In genomic region chr11:69257072-69257471, GRCm38 (mm10) we compare ENCODE assay signal across 28 mouse cellular contexts. TPM values are rescaled to one million over a fixed set of nuclear protein-coding genes. Genes with fewer than 3 reads are reported as not detected.
DNase-seq lines count a peak whose midpoint lies in the region; ATAC-seq and TF ChIP-seq lines count a peak whose summit lies in the region.
"Had no signal": no experiment of that assay in that cellular context is flagged by ENCODE, and none has a peak within 500 bp of the region (broad histone marks: within the 10 kb centered on the region; RNA-seq: fewer than 3 reads in every experiment).

No protein-coding gene starts in this region.

- TF ChIP-seq CTCF in layer of hippocampus, adult 2 months (conservative IDR thresholded peaks at IDR 0.05): no peak
- no peak for TF ChIP-seq CTCF in C2C12 (IDR thresholded peaks at IDR 0.05; ENCODE audit: control insufficient read depth, insufficient read depth, insufficient read length)
- TF ChIP-seq CTCF in embryonic fibroblast, embryonic 13.5 days (IDR thresholded peaks at IDR 0.05; ENCODE audit: borderline replicate concordance, insufficient read depth, low read length): no peak

- H3K9ac ChIP-seq in embryonic facial prominence, embryonic 12.5 days: no peak overlapping the region
- H3K9ac ChIP-seq: forebrain, postnatal 0 days; heart, embryonic 13.5 days; limb, embryonic 15.5 days; liver, embryonic 14.5 days; neural tube, embryonic 15.5 days; stomach, embryonic 15.5 days had no signal

- 0 out of 2 replicates have a peak, but pooled peaks have one; percentile 7 for ATAC-seq in embryonic facial prominence, embryonic 12.5 days (ENCODE audit: insufficient number of reproducible peaks, insufficient read depth, low FRiP score, low TSS enrichment)
- ATAC-seq: intestine, postnatal 0 days; Patski had no signal

- TF ChIP-seq POLR2A in embryonic fibroblast, embryonic 13.5 days (IDR thresholded peaks at IDR 0.05; ENCODE audit: low read depth, low read length): no peak

- WGBS in embryonic facial prominence, embryonic 12.5 days: 64% methylated on average over 2 of the region's 2 CpGs
- 66% methylated on average over 2 of the region's 2 CpGs for WGBS in embryonic facial prominence, embryonic 10.5 days

- H3K79me3 ChIP-seq in C2C12 (ENCODE audit: low read depth): no peaks in the 10 kb centered on the region

- H3K36me3 ChIP-seq in embryonic facial prominence, embryonic 12.5 days: no peaks in the 10 kb centered on the region
- no peaks in the 10 kb centered on the region for H3K36me3 ChIP-seq in embryonic facial prominence, embryonic 10.5 days (replicated peaks)
- H3K36me3 ChIP-seq in C2C12 (ENCODE audit: control insufficient read depth, insufficient read depth): no peaks in the 10 kb centered on the region
- H3K36me3 ChIP-seq: forebrain, embryonic 10.5 days; heart, embryonic 13.5 days; hindbrain, embryonic 10.5 days; limb, embryonic 10.5 days; limb, embryonic 15.5 days; neural tube, embryonic 15.5 days; stomach, embryonic 15.5 days had no signal

- no peak for DNase-seq in embryonic facial prominence, embryonic 10.5 days (ENCODE audit: low spot score)
- DNase-seq in layer of hippocampus, adult 2 months (ENCODE audit: low spot score in 2 of 2): no peak
- DNase-seq in layer of hippocampus, adult 11-12 months (ENCODE audit: low spot score): no peak
- no peak for DNase-seq in embryo, embryonic 11 days
- DNase-seq: adrenal gland, postnatal 10 days; cerebellum, adult 11 months; cerebellum, postnatal 36 days; lung, adult 2 months; right cerebral cortex, postnatal 25 days had no signal

- no peak overlapping the region for H3K4me3 ChIP-seq in embryonic facial prominence, embryonic 12.5 days
- no peak overlapping the region for H3K4me3 ChIP-seq in embryonic facial prominence, embryonic 10.5 days
- no peak overlapping the region for H3K4me3 ChIP-seq in layer of hippocampus, adult 2 months
- H3K4me3 ChIP-seq in C2C12 (ENCODE audit: insufficient read depth, poor library complexity, severe bottlenecking): no peak overlapping the region
- H3K4me3 ChIP-seq in embryonic fibroblast, embryonic 13.5 days (ENCODE audit: insufficient read depth, low read length): no peak overlapping the region
- H3K4me3 ChIP-seq: forebrain, embryonic 10.5 days; heart, embryonic 13.5 days; hindbrain, embryonic 10.5 days; limb, embryonic 10.5 days; limb, embryonic 15.5 days; neural tube, embryonic 15.5 days; stomach, embryonic 15.5 days had no signal

- H3K4me2 ChIP-seq in embryonic facial prominence, embryonic 12.5 days (replicated peaks): no peak overlapping the region
- H3K4me2 ChIP-seq: heart, embryonic 13.5 days; limb, embryonic 15.5 days; neural tube, embryonic 15.5 days; stomach, embryonic 15.5 days had no signal

- H3K27ac ChIP-seq in embryonic facial prominence, embryonic 12.5 days: peak overlapping the region; percentile 12; the same call in 1 of the 2 replicates
- no peak overlapping the region for H3K27ac ChIP-seq in embryonic facial prominence, embryonic 10.5 days (replicated peaks)
- peak overlapping the region; percentile 14; the same call in 1 of the 2 replicates for H3K27ac ChIP-seq in layer of hippocampus, adult 2 months
- H3K27ac ChIP-seq in embryonic fibroblast, embryonic 13.5 days (ENCODE audit: insufficient read depth, low read length): peak overlapping the region; percentile 71
- H3K27ac ChIP-seq: forebrain, embryonic 10.5 days; heart, embryonic 13.5 days; hindbrain, embryonic 10.5 days; limb, embryonic 10.5 days; limb, embryonic 15.5 days; liver, embryonic 14.5 days; macrophage; neural tube, embryonic 15.5 days; stomach, embryonic 15.5 days had no signal

- H3K79me2 ChIP-seq in C2C12 (ENCODE audit: control insufficient read depth, insufficient read depth): no peaks in the 10 kb centered on the region

- no peaks in the 10 kb centered on the region for H3K27me3 ChIP-seq in embryonic facial prominence, embryonic 12.5 days
- H3K27me3 ChIP-seq in embryonic facial prominence, embryonic 10.5 days (replicated peaks; ENCODE audit: low read depth, poor library complexity, severe bottlenecking): no peaks in the 10 kb centered on the region
- H3K27me3 ChIP-seq in C2C12 (ENCODE audit: control insufficient read depth, insufficient read depth, insufficient read length): no peaks in the 10 kb centered on the region
- H3K27me3 ChIP-seq: limb, embryonic 15.5 days; neural tube, embryonic 15.5 days; Patski; stomach, embryonic 15.5 days had no signal

- no peaks in the 10 kb centered on the region for H3K9me3 ChIP-seq in embryonic facial prominence, embryonic 12.5 days
- H3K9me3 ChIP-seq in embryonic facial prominence, embryonic 10.5 days: no peaks in the 10 kb centered on the region
- H3K9me3 ChIP-seq: forebrain, embryonic 10.5 days; heart, embryonic 13.5 days; hindbrain, embryonic 10.5 days; limb, embryonic 10.5 days; limb, embryonic 15.5 days; neural tube, embryonic 15.5 days; stomach, embryonic 15.5 days had no signal

- no peak overlapping the region for H3ac ChIP-seq in C2C12 (ENCODE audit: control insufficient read depth, insufficient read length, low read depth)

- peaks cover 3% of the 10 kb centered on the region; the same call in 1 of the 2 replicates for H3K4me1 ChIP-seq in embryonic facial prominence, embryonic 12.5 days
- peaks cover 14% of the 10 kb centered on the region for H3K4me1 ChIP-seq in embryonic facial prominence, embryonic 10.5 days
- peaks cover 26% of the 10 kb centered on the region for H3K4me1 ChIP-seq in embryonic fibroblast, embryonic 13.5 days (ENCODE audit: control insufficient read depth, insufficient read depth, low read length)
- H3K4me1 ChIP-seq: neural tube, embryonic 15.5 days had no signal

TF ChIP-seq in C2C12, 6 proteins besides CTCF, POLR2A, EP300 and RAD21:
- TF ChIP-seq MYOD1 (IDR thresholded peaks at IDR 0.05; ENCODE audit: control insufficient read depth, insufficient read length, low read depth): peak; percentile 56
- TF ChIP-seq CEBPB (IDR thresholded peaks at IDR 0.05; ENCODE audit: low read depth): no peak
- no peak for TF ChIP-seq USF1 (IDR thresholded peaks at IDR 0.05; ENCODE audit: low read depth)
- no peak for TF ChIP-seq MAX (IDR thresholded peaks at IDR 0.05)

RNA-seq across cellular contexts. Expression of gene Gucy2e, which starts 20.2 kb away (rescaled TPM):
- 0.10 and 0.17 TPM in 2 replicates for polyA plus RNA-seq in embryonic facial prominence, embryonic 12.5 days (2016; fragmentation: Nextera tagmentation; extraction: Ambion mirVana)
- not detected in 2 replicates for polyA plus RNA-seq in embryonic facial prominence, embryonic 10.5 days (2016; fragmentation: Nextera tagmentation; extraction: Ambion mirVana)
- total RNA-seq in layer of hippocampus, adult 2 months (2021): 1 to 10 TPM; 2.1 to 2.3 TPM
- polyA plus RNA-seq in C2C12 (2012; fragmentation: generic; extraction: Trizol): not detected
- 0.12 TPM in 1 of 2 replicates, not detected in the other for polyA plus RNA-seq in embryonic fibroblast, embryonic 13.5 days (2011; ENCODE audit: insufficient read length, low read depth, missing spikeins)
- total RNA-seq: adrenal gland, postnatal 10 days; gastrocnemius, adult 8-10 months; gastrocnemius, postnatal 4 days; megakaryocyte-erythroid progenitor cell, adult 5-6 weeks; MEL had no signal
- polyA plus RNA-seq: limb, embryonic 10.5 days; liver, embryonic 14.5 days; lung, adult 2 months; macrophage; Patski had no signal

RNA-seq across cellular contexts. Expression of gene Alox8, which starts 59.4 kb away (rescaled TPM):
- 0.12 and 0.20 TPM in 2 replicates for polyA plus RNA-seq in embryonic facial prominence, embryonic 12.5 days (2016; fragmentation: Nextera tagmentation; extraction: Ambion mirVana)
- polyA plus RNA-seq in embryonic facial prominence, embryonic 10.5 days (2016; fragmentation: Nextera tagmentation; extraction: Ambion mirVana): 0.09 and 0.13 TPM in 2 replicates
- 1 to 10 TPM; 7.5 to 8.2 TPM for total RNA-seq in layer of hippocampus, adult 2 months (2021)
- polyA plus RNA-seq in C2C12 (2012; fragmentation: generic; extraction: Trizol): 0.06 TPM
- not detected in 2 replicates for polyA plus RNA-seq in embryonic fibroblast, embryonic 13.5 days (2011; ENCODE audit: insufficient read length, low read depth, missing spikeins)
- total RNA-seq: adrenal gland, postnatal 10 days; gastrocnemius, adult 8-10 months; gastrocnemius, postnatal 4 days; megakaryocyte-erythroid progenitor cell, adult 5-6 weeks had no signal
- polyA plus RNA-seq: hindbrain, embryonic 10.5 days; intestine, postnatal 0 days; lung, adult 2 months; macrophage; Patski had no signal
